Mouse (Mus musculus) urinary bladder, postnatal 36 days (tissue): ENCODE measurements at regions not wholly inside any gene's neighbourhood (a gene's known extent, or its start where the extent isn't known, plus 50 kb on each side); places are given as distances from the start of the nearest gene placed in this dataset.

Experiments used
- DNase-seq, 2 experiments: peaks; one replicate each; pipeline ENCODE4 v3.0.0; 2022; ENCODE audit warnings: low spot score in 2 of 2, mixed read lengths in 1 of 2

DNA sequence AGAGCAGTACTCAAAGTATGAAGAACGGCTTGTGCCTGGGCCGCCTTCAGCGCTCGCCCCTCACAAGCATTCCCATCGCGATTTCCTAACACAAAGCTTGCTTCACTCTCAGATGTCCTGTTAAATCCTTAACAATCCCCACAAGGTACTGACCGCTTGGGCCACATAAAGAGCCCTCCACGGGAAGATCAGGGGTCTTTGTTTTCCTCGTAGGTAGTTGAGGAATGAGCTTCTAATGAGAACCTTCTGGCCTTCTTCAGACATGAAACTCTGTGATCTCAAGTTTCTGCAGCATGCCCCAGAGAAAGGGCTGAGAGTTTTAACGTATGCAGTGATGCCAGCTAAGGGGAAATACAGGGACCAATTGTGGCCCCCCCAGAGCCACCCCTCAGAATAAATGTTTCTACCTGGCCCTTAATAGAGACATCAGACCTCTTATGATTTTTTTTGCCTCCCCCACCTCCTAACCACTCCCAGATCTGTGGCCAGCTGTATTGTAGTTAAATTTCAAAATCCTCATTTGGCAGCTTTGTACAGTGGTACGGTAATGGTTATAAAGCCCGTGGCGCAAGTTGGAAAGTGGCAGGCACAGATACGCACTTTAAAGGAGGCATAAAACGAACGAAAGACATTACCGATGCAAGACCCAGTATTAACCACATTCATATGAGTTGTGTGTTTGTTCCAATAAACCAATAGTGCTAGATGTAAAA, 618.6 kb downstream of the Epha4 start:
- no peak for DNase-seq

DNA sequence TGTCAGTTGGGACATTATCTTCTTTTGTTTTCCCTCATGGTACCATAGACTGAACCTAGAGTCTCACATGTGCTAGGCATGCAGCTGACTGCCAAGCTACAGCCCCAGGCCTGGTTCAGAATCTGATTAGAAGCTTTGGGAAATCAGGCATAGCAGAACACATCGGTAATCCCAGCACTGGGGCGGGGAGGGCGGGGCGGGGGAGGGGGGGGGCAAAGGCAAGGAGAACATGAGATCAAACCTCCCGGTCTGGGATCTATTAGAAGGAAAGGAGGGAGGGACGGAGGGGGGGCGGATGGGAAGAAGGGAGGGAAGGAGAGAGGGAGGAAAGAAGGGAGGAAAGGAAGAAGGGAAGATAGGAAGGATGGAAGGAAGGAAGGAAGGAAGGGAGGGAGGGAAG, 617.5 kb downstream of the Epha4 start:
- no peak for DNase-seq

DNA sequence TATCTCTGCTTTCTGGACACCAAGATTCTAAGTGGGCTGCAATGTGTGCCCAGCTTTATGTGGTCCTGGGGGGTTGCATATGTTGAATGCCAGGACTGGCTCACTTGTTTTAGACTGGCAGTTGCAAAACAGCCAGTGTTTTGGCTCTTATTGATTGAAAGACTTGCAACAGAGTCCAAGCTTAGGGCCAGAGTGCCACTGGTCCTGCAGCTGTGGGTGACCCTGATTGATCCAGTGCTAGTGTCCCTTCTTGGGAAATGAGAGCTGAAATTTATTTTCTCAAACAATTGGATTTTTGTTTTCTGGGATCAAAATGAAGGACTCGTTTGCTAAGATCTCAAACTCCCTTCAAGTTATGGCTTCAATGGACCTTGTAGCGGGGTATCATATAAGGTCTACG, 603.4 kb downstream of the Epha4 start:
- no peak for DNase-seq

DNA sequence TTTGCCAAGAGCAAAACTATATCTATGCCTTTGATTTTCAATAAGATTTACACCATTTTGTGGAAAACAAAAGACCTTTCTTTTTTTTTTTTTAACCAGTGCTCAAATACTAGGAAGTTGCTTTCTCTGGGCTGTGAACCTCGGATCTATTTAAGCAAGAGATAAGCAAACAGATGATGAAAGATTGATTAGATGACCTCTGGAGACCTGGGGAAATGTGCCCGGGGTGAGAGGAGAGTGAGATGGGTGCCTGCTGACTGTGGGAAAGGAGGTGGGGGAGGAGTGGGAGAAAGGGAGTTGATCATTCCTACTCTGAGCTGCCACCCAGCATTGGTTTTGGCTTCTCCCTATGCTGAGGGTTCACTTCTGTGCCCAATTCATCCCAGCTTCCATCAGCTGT, 595.3 kb downstream of the Epha4 start:
- DNase-seq = no peak

DNA sequence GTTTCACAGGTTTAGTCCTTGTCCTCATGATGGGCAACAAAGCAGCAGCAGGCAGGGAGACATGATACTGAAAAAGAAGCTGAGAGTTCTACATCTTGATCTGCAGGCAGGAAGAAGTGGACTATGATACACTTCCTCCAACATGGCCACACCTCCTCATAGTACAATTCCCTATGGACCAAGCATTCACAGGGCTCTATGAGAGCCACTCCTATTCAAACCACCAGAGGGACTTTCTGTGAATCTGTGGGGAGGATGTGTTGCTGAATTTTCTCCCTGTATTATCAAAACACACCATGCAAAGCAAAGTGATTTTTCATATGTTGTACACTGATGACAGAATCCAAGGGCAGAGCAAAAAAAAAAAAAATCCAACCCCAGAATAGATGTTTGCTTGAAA, 594.3 kb downstream of the Epha4 start:
- DNase-seq = no peak

DNA sequence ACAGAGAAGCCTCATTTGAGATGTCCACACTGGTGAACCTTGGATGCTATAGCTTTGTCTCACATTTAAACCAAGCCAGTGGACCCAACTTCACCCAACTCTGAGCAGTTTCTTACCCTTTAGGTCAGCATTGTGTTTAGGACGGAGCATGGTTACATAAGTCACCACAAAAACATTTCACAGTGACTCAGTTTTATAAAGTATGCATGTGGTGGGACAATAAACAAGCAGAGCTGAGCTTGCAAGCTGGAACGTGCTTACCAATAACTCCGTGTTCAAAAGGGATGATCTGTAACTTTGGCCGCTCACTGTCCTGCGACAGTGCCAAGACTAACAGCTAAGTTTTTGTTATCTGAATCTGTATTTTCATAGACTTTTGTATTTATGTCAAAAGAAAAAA, 587.8 kb downstream of the Epha4 start:
- no peak for DNase-seq

DNA sequence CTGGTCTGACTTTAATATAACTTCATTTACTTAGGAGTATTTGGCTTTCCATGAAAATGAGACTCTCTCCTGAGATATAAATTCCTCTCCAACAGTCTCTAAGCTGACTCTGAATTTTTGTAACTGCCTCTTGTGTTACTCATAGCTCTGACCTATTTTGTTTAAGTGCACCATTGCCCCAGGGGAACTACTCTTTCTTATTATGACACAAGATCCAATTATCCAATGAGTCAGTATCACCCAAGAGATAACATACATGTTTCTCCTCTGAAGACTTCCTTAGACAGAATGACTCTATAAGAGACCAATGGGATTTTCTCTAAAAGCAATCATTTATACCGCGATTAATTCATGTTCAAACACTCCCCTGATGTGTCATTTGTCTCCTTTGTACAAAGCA, 586.9 kb downstream of the Epha4 start:
- DNase-seq = no peak

DNA sequence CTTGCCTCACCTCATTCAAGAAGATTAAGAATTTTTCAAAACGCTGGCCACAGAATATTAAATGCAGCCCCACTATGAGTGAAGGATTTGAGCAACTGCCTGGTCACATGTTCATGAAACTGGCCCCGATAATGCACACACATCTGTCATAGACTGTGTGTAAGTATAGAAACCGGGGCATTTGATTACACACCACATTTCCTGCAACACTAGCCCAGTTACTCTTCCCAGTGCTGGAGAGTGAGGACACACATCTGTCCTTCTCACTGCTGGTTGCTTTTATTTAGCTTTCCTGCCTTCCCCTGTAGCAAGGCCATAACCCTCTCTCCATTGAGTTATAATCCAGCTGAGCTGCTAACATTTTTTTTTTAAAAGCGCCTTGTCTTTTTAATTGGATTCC, 581.4 kb downstream of the Epha4 start:
- DNase-seq = no peak

DNA sequence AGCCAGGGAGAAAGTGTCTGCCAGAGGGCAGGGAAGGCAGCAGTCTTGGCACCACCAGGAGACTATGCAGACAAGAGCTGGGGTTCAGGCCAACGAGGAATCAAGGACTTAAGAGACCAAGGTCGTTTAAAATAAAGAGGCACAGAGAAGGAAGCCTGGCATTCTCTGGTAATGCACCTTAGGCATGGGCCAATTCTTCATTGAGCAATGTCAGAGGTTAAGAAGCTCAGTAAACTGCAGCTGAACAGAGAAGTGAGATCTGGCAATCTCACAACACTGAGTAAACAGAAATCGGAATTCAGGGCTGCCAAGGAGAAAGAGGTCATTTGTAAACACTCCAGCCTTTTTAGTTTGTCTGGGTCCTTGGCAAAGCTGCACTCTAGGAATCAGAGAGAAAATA, 572.2 kb downstream of the Epha4 start:
- DNase-seq = peak; percentile 6 to 29

DNA sequence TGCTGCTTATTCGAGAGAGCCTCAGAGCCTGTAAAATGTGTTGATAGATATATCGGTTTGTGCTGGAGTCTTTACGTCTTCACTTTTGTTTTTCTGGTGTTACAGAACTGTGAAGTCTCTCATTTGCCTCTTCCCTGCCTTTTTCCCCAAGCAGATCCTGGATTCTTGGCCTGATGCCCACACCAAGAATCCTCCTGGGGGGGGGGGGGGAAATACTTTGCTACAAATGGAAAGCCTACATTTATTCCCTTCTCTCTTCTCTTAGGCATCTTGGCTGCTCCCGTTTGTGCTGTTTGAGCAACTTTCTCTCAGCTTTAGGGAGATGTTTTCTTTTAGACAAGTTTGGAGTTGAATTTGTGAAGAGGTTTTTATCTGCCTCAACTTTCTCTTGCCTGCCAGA, 570.8 kb downstream of the Epha4 start:
- DNase-seq = no peak

DNA sequence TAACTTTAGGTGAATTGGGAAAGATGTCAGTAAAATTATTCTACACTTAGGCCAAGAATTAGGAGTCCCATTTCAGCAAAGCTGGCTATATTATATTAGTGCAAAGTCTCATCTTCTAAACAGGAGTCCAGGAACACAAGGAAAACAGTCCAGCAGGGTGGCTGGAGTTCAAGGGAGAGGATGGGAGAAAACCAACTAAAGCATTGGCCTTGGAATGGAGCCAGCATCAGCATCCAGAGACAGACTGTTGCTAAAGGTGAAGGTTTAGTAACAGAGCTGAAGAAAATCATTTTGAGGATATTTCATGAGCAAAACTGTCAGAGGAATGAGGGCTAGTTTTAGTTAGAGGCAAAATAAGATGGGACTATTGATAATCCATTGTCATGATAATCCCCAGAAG, 559.9 kb downstream of the Epha4 start:
- DNase-seq = no peak

DNA sequence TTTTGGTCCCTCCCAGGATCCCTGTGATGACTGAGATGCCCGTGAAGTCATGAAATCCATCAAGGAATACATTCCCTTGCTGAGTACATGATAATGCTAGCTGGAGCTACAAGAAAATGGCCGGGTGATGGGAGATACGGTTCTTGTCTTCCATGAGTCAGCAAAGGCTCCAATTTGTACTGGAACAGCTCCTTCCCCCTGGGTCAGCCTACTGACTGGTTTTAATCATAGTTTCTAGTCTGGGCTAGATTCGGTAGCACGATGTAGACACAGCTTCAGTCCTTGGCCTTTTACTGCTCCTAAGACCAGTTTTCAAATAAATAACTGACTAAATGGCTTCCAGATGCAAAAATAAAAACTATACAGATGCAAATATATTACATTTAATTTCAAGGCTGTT, 557.5 kb downstream of the Epha4 start:
- no peak for DNase-seq

DNA sequence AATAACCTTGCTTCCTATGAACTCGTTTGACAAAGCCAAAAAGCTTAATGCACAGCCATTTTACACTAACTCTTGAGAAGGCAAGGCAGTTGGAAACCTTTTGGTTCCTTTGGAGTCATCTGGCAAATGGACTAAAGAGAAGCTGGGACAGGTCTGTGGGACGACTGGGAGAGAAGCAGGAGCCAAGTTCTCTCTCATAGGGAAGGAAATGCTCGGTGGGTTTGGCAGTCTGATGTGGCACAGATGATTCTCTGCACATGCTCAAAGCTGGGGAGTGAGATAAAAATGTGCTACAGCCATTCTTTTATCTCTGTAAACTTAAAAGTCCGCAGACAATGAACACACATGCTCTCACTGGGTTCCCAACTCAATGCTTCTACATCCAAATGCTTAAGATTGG, 556.2 kb downstream of the Epha4 start:
- DNase-seq = no peak

DNA sequence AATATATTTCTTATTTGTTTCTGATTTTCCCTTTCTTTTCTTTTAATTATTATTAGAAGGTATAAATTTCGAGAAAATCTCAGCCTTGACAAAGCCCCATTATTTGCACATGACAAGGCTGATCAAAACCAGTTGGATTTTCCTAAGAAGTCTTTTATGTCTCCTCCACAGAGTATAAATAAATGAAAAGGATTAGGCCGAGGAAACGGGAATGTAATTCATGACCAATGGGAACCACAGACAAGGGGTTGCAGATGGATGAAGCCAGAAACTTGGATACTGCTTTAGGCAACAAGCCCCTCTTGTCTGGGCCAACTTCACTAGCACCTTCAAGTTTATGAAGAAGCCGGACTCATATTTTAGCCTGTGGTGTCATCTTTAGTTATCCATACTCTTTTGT, 542.4 kb downstream of the Epha4 start:
- DNase-seq = no peak

DNA sequence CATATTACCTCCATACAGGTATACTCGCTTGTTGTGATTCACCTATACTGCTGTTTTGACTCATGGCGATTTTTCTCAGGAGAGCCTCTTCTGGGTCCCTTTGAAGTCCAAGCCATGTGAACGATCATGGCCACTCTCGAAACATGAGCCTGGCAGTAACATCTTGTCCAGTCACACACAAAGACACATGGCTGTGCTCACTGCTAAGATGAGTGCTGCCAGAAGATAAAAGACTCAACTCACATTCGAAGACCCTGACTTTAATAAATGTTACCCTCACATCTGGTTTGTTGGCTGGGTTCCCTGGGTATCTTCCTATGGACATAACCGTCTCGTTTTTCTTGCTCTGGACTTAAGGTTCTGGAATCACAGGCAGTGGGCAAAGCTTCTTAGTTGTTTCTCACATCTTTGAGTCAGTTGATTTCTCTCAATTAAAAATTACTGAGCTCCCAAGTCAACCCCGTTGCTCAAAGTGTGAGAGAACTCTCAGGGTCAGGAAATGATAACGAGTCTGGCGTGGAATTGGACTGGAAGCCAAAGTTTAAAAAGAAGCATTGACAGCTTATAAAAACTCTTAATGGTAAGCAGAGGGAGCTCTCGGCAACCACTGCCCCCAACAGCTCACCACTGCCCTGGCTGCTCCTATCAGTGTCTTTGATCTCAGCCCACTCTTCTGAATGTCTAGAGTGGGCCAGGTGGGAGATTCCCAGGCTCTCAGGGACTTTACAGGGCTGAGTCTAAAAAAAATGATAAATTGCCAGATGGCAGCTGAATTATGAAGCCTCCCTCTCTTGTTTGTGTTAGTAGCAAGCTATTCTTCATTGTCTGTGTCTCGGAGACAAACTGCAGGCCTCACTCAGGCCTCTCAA, 539.6 kb downstream of the Epha4 start:
- DNase-seq = no peak

DNA sequence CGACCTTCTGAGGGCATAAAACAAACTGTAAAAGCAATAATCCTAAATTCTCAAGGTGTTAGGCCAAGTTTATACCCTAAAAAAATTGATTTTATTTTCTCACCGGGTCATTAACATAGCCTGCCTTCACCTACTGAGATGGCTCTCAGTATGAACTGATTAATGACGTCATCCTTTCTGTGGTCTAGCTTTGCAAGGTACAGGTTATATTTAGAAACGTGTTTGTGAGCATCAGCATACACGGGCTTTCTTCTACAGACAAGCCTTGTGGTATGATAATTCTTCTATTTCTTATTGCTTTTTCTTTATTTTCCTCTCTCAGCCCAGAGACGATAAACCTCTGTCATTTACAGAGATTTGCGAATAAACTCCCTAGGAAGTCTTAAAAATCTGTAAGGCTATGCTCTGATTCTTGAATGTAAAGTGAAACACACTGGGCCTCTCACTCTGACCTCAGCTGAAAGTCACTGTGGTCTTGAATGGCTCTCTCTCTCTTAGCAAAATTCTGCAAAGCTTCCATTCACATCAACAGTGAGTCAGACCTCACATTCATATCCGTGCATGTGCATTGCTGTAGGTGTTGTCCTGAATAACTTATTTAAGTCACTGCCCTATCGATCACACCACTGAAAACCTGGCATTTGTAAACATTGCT, 534.3 kb downstream of the Epha4 start:
- DNase-seq = no peak

DNA sequence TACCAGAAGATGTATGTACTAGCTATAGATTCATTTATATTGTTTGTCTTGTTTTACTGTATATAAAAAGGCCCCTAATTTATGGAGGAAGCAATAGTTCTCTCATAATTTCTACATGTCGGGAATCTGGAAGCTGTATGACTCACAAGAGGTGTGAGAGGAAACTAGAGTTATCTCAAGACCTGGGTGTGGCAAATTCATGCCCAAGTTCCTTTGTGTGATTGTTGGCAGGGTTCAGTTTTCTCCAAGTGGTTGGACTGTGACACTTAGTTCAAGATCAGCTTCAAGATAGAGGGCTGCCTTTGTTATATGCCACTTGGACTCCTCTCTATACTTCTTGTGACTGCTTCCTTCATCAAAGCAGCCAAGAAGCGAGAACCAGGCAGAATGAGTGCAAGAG, 521.1 kb downstream of the Epha4 start:
- no peak for DNase-seq

DNA sequence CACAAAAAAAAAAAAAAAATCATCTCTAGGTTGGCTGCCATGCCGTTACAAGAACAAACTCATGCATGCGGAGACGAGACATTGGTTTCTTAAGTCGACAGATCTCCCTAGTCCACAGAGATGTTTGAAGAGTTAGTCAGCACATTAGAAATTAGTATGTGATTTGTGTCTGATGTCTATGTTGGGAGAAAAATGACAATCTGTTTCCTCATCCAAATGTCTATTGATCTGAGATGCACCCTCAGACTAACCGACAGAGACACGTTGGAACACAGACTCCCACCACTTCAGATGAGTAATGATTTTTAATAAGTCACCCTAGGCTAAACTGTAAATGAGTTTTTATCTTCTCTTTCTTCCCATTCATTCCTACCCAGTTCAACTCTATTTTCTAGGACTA, 506.9 kb downstream of the Epha4 start:
- DNase-seq = no peak

DNA sequence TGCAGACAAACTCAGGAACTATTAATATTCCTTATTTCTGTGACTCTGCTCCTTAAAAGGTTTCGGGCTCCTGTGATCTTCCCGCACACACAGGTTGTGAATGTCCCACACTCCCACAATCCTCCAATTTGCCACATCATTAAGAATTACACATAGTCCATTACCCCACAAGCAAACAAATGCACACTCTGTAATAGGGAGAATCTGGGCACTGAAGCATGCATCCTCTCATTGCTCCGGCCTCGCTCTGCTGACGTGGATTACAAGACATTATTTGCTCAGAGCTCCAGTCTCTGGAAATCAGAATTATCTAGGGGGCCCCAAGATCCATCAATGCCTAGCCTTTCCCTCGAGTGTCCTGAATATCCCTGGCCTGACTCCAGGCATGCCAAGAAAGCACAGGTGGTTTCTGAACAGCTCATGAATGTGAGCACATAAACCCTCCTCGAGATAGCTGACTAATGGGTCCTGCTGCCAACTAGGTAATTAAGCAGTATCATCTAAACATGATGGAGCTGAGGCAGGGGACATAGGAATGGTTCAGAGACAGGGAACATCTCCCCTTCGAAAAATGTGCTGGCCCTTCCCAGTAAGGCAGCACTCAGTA, 504.2 kb downstream of the Epha4 start:
- DNase-seq = no peak

DNA sequence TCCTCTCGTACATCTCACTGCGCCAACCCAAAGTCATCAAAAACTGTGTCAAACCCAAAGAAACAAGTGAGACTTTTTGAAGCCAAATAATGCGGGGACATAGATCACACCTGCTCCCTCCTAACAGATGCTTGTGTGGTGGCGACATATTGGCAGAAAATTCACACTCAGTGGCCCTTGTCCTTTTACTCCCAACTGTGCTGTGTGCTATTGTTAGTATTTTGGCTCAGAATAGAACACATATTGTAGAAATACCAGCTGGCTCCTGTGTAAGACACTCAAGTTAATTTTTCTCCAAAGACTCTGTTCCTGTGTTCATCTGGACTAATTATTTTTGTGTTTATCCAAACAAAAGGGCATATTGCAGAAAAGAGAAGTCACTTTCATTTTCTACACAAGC, 487.2 kb downstream of the Epha4 start:
- no peak for DNase-seq

DNA sequence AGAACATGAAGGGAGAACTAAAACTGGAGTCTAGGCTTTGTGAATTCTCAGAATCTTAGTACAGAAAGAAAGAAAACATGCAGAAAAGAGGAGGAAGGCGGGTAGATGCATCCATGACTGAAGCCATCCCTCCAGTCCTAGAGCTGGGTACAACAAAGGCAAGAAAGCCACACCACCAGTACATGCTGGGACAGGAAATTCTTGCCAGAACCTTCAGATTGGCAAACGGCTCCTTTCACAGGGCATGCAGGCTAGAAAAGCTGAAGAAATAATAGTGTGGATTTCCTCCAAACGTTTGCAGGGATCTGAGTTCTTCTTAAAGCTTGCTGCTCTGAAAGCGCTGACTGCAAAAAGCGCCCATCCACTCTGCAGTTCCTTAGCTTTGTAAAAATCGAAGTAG, 486.7 kb downstream of the Epha4 start:
- no peak for DNase-seq

DNA sequence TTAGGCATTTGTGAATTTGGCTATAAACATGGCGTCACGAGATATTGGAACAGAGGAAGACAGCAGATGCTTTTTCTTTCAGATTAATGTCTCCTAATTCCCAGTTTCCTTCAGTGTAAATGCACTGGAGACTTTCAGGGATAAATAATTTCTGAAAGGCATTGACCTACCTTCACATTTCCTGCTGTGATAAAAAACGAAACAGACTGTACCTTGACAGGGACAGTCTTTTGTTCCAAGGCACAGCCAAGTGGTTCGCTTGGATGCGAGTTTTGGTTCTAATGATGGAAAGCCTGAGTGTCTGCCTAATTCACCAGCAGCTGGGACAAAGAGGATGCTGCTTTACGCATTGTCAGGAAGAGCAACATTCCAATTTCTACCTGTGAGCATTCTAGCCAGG, 485.8 kb downstream of the Epha4 start:
- no peak for DNase-seq
